Mouse (Mus musculus) embryonic stem cell, embryonic (primary cell): ENCODE data around the gene 2410004B18Rik.

Experiments
- CTCF ChIA-PET, 4 experiments: fragments of 300-600 bp in 2 of 4; fragments of 350-600 bp in 2 of 4; sonication (Branson Sonifier 250); formaldehyde crosslinking; loops; one replicate each; lab custom pipeline; 2022; ENCODE audit warnings: inconsistent platforms in 2 of 4; lab: Charles Lee
- POLR2A ChIA-PET, 4 experiments: fragments of 300-600 bp in 2 of 4; fragments of 350-600 bp in 2 of 4; sonication (Branson Sonifier 250); formaldehyde crosslinking; loops; one replicate each; lab custom pipeline; 2022; ENCODE audit warnings: antibody characterized with exemption in 4 of 4, inconsistent platforms in 1 of 4; lab: Charles Lee

2410004B18Rik gene

GRCm38 (mm10) chr3:145937505-145938404 is at the start of gene 2410004B18Rik:
2410004B18Rik (plus strand) TSS chr3:145938014.
- ChIA-PET POLR2A (interaction anchor here in 3 of 4 experiments (0.6 to 3.3 kb wide), 20 partner anchors 12 to 335 kb away, joined by 3 to 19 read pairs (median 4); partner anchors contain the start of gene Ccn1 (in 2 of the 3)), CTCF (interaction anchor here (0.5 to 4.2 kb wide), 27 partner anchors 10 to 1021 kb away, joined by 3 to 25 read pairs (median 4); partner anchors contain the start of gene Znhit6 (in 1 of the 4))

- ChIA-PET CTCF (no interaction called here), POLR2A (interaction anchor here in 1 of 4 experiments (1.9 kb wide), 1 partner anchor 17 kb away, joined by 5 read pairs; no protein-coding TSS in a partner anchor)
These were observed 47.3 kb upstream of the 2410004B18Rik start for GRCm38 (mm10) chr3:145890346-145891132.

- ChIA-PET POLR2A (interaction anchor here in 2 of 4 experiments (0.5 to 1.4 kb wide), 3 partner anchors 19 to 146 kb away, joined by 3 to 5 read pairs (median 5); no protein-coding TSS in a partner anchor), CTCF (interaction anchor here in 2 of 4 experiments (0.5 to 1.0 kb wide), 2 partner anchors 324 to 480 kb away, joined by 3 read pairs; no protein-coding TSS in a partner anchor)
These were observed 45.4 kb upstream of the 2410004B18Rik start for GRCm38 (mm10) chr3:145892451-145892850.

GRCm38 (mm10) chr3:145894131-145894530 is 43.7 kb upstream of the 2410004B18Rik start:
- ChIA-PET POLR2A (interaction anchor here in 1 of 4 experiments (0.7 kb wide), 1 partner anchor 275 kb away, joined by 3 read pairs; no protein-coding TSS in a partner anchor), CTCF (no interaction called here)

GRCm38 (mm10) chr3:145897749-145898148 is 40.1 kb upstream of the 2410004B18Rik start:
- ChIA-PET CTCF (no interaction called here), POLR2A (interaction anchor here in 3 of 4 experiments (0.6 to 1.5 kb wide), 3 partner anchors 23 to 264 kb away, joined by 3 to 6 read pairs (median 3); no protein-coding TSS in a partner anchor)

GRCm38 (mm10) chr3:145899832-145900231 is 38.0 kb upstream of the 2410004B18Rik start:
- POLR2A ChIA-PET, result interaction anchor here in 2 of 4 experiments (0.6 to 2.2 kb wide), 7 partner anchors 9 to 251 kb away, joined by 3 to 9 read pairs (median 3); no protein-coding TSS in a partner anchor
- CTCF ChIA-PET, result interaction anchor here in 2 of 4 experiments (0.6 to 1.3 kb wide), 3 partner anchors 250 to 524 kb away, joined by 3 to 5 read pairs (median 3); partner anchors contain the start of gene Ccn1 (in 1 of the 2)

GRCm38 (mm10) chr3:145903530-145903929 is 34.3 kb upstream of the 2410004B18Rik start:
- ChIA-PET POLR2A (interaction anchor here in 2 of 4 experiments (1.2 to 1.7 kb wide), 3 partner anchors 9 to 31 kb away, joined by 4 to 6 read pairs (median 4); no protein-coding TSS in a partner anchor), CTCF (interaction anchor here (0.6 to 1.2 kb wide), 4 partner anchors 80 to 492 kb away, joined by 4 to 9 read pairs (median 6); partner anchors contain the start of gene Ccn1 (in 1 of the 4))

GRCm38 (mm10) chr3:145904850-145905776 is 32.7 kb upstream of the 2410004B18Rik start:
- ChIA-PET POLR2A (interaction anchor here in 2 of 4 experiments (0.6 to 1.2 kb wide), 3 partner anchors 9 to 627 kb away, joined by 3 to 6 read pairs (median 4); partner anchors contain the start of gene Ccn1 (in 1 of the 2)), CTCF (interaction anchor here in 3 of 4 experiments (0.5 to 1.2 kb wide), 12 partner anchors 44 to 1041 kb away, joined by 3 to 7 read pairs (median 3); no protein-coding TSS in a partner anchor)

- CTCF ChIA-PET, result interaction anchor here in 1 of 4 experiments (1.2 kb wide), 1 partner anchor 494 kb away, joined by 3 read pairs; no protein-coding TSS in a partner anchor
These were observed 31.2 kb upstream of the 2410004B18Rik start for GRCm38 (mm10) chr3:145906582-145906981.

GRCm38 (mm10) chr3:145912512-145912911 is 25.3 kb upstream of the 2410004B18Rik start:
- POLR2A ChIA-PET, result interaction anchor here in 2 of 4 experiments (0.9 to 3.0 kb wide), 14 partner anchors 9 to 308 kb away, joined by 3 to 18 read pairs (median 5); partner anchors contain the start of genes Bcl10 (in 1 of the 2) and Syde2 (in 1 of the 2)
- CTCF ChIA-PET, result interaction anchor here in 2 of 4 experiments (1.0 to 1.2 kb wide), 2 partner anchors 26 to 265 kb away, joined by 3 to 4 read pairs; no protein-coding TSS in a partner anchor

More at GRCm38 (mm10) chr3:145906582-145906981, 31.2 kb upstream of the 2410004B18Rik start:
- POLR2A ChIA-PET, result no interaction called here

- ChIA-PET CTCF (interaction anchor here (0.6 to 1.2 kb wide), 9 partner anchors 25 to 501 kb away, joined by 3 to 14 read pairs (median 3); partner anchors contain the start of gene Ccn1 (in 1 of the 4)), POLR2A (interaction anchor here in 2 of 4 experiments (0.9 to 3.0 kb wide), 22 partner anchors 9 to 337 kb away, joined by 3 to 18 read pairs (median 4); partner anchors contain the start of genes 2410004B18Rik (in 1 of the 2), Bcl10 (in 1 of the 2), Syde2 (in 1 of the 2) and Znhit6 (in 1 of the 2))
These were observed 24.6 kb upstream of the 2410004B18Rik start for GRCm38 (mm10) chr3:145913263-145913662.

GRCm38 (mm10) chr3:145913942-145914341 is 23.9 kb upstream of the 2410004B18Rik start:
- POLR2A ChIA-PET, result interaction anchor here (0.6 to 3.0 kb wide), 20 partner anchors 8 to 338 kb away, joined by 3 to 18 read pairs (median 4); partner anchors contain the start of genes 2410004B18Rik (in 1 of the 4), Bcl10 (in 1 of the 4), Syde2 (in 1 of the 4) and Znhit6 (in 1 of the 4)
- CTCF ChIA-PET, result interaction anchor here (0.6 to 1.2 kb wide), 8 partner anchors 25 to 1161 kb away, joined by 3 to 6 read pairs (median 3); partner anchors contain the start of gene Ccn1 (in 1 of the 4)

- CTCF ChIA-PET, result no interaction called here
- POLR2A ChIA-PET, result interaction anchor here in 2 of 4 experiments (0.9 to 1.4 kb wide), 2 partner anchors 8 to 71 kb away, joined by 3 to 5 read pairs; partner anchors contain the start of gene Syde2 (in 1 of the 2)
These were observed 21.4 kb upstream of the 2410004B18Rik start for GRCm38 (mm10) chr3:145916374-145916773.

GRCm38 (mm10) chr3:145916826-145917225 is 21.0 kb upstream of the 2410004B18Rik start:
- POLR2A ChIA-PET, result interaction anchor here in 1 of 4 experiments (0.9 kb wide), 1 partner anchor 71 kb away, joined by 3 read pairs; the partner anchor contains the start of gene Syde2
- CTCF ChIA-PET, result no interaction called here

GRCm38 (mm10) chr3:145922019-145922854 is 15.6 kb upstream of the 2410004B18Rik start, which contains the start of gene Bcl10:
Bcl10 (plus strand) TSS chr3:145922804.
- ChIA-PET POLR2A (interaction anchor here in 3 of 4 experiments (0.7 to 2.3 kb wide), 8 partner anchors 9 to 273 kb away, joined by 3 to 9 read pairs (median 5); partner anchors contain the start of gene Ccn1 (in 2 of the 3)), CTCF (no interaction called here)
